Mouse (Mus musculus) MEL (cell line): ENCODE data around the gene Ipmk. TPM values are rescaled to one million over a fixed set of nuclear protein-coding genes. Genes with fewer than 3 reads are reported as not detected.

Source experiments
- DNase-seq: peaks from one replicate; pipeline ENCODE4 v3.0.0; 2011; ENCODE audit warnings: low read depth, low spot score
- H3K27ac ChIP-seq: 2 replicates; pipeline ENCODE4 v1.5.1; 2012; ENCODE audit warnings: low read depth, mild to moderate bottlenecking, control low read depth, low read length, moderate library complexity; ENCODE audit not compliant: control insufficient read depth
- H3K27me3 ChIP-seq, 2 experiments: fragments of 150-350 bp in 1 of 2; sonication (generic) in 1 of 2; 2 replicates each; pipeline ENCODE4 v1.6.1; 2012; ENCODE audit warnings: low read length in 2 of 2, mild to moderate bottlenecking in 2 of 2, improper control_type of control experiment in 1 of 2, moderate library complexity in 1 of 2; ENCODE audit not compliant: insufficient read depth in 2 of 2, control insufficient read depth in 1 of 2
- H3K36me3 ChIP-seq, 2 experiments: 2 replicates each; pipeline ENCODE4 v1.6.1; 2012 to 2014; ENCODE audit warnings: low read length in 2 of 2, improper control_type of control experiment in 1 of 2, inconsistent platforms in 1 of 2, mild to moderate bottlenecking in 1 of 2; ENCODE audit not compliant: insufficient read depth in 2 of 2, control insufficient read depth in 1 of 2
- H3K4me1 ChIP-seq, 2 experiments: fragments of 150-350 bp in 1 of 2; sonication (generic) in 1 of 2; 2 replicates each; pipeline ENCODE4 v1.6.1; 2012; ENCODE audit warnings: low read length in 2 of 2, improper control_type of control experiment in 1 of 2, mild to moderate bottlenecking in 1 of 2; ENCODE audit not compliant: insufficient read depth in 2 of 2, control insufficient read depth in 1 of 2
- H3K4me3 ChIP-seq, 2 experiments: fragments of 150-350 bp in 1 of 2; sonication (generic) in 1 of 2; 2 replicates each; pipeline ENCODE4 v1.5.1; 2012; ENCODE audit warnings: low read depth in 2 of 2, low read length in 2 of 2, mild to moderate bottlenecking in 2 of 2, moderate library complexity in 2 of 2, control low read depth in 1 of 2, improper control_type of control experiment in 1 of 2; ENCODE audit not compliant: control insufficient read depth in 1 of 2, insufficient read depth in 1 of 2
- H3K79me2 ChIP-seq: 2 replicates; pipeline ENCODE4 v1.6.1; 2012; ENCODE audit warnings: mild to moderate bottlenecking, low read length, moderate library complexity; ENCODE audit not compliant: control insufficient read depth, poor library complexity, insufficient read depth
- H3K9ac ChIP-seq: 2 replicates; pipeline ENCODE4 v1.6.1; 2012; ENCODE audit warnings: low read depth, mild to moderate bottlenecking, control low read depth, low read length, moderate library complexity; ENCODE audit not compliant: control insufficient read depth, poor library complexity, severe bottlenecking
- H3K9me3 ChIP-seq: fragments of 150-350 bp; sonication (generic); replicated peaks from 2 replicates; pipeline ENCODE4 v1.6.1; 2012; ENCODE audit warnings: mild to moderate bottlenecking, low read length, improper control_type of control experiment, moderate library complexity; ENCODE audit not compliant: insufficient read depth
- BHLHE40 ChIP-seq: IDR thresholded peaks from 2 replicates; pipeline ENCODE4 v1.6.1; 2012; ENCODE audit warnings: low read depth, mild to moderate bottlenecking, inconsistent platforms, low read length, improper control_type of control experiment, borderline replicate concordance
- CHD1 ChIP-seq: IDR thresholded peaks from 2 replicates; pipeline ENCODE4 v1.6.1; 2012; ENCODE audit warnings: low read depth, mild to moderate bottlenecking, inconsistent platforms, low read length, improper control_type of control experiment
- CHD2 ChIP-seq: IDR thresholded peaks from 2 replicates; pipeline ENCODE4 v1.6.1; 2011; ENCODE audit warnings: low read length, improper control_type of control experiment
- CTCF ChIP-seq, 3 experiments: IDR thresholded peaks in 2 of 3; conservative IDR thresholded peaks in 1 of 3; 2 replicates each; pipeline ENCODE4 v1.5.1; 2011 to 2012; ENCODE audit warnings: low read length in 3 of 3, low read depth in 2 of 3, mild to moderate bottlenecking in 2 of 3, improper control_type of control experiment in 1 of 3, inconsistent platforms in 1 of 3, mixed read lengths in 1 of 3, moderate library complexity in 1 of 3; ENCODE audit not compliant: control insufficient read depth in 1 of 3, insufficient read depth in 1 of 3, poor library complexity in 1 of 3, severe bottlenecking in 1 of 3
- E2F4 ChIP-seq: IDR thresholded peaks from 2 replicates; pipeline ENCODE4 v1.6.1; 2011; ENCODE audit warnings: low read depth, low read length, improper control_type of control experiment, borderline replicate concordance
- ELF1 ChIP-seq: IDR thresholded peaks from 2 replicates; pipeline ENCODE4 v1.6.1; 2014; ENCODE audit warnings: low read depth, mild to moderate bottlenecking, inconsistent platforms, low read length, improper control_type of control experiment, moderate library complexity
- EP300 ChIP-seq, 2 experiments: IDR thresholded peaks; 2 replicates each; pipeline ENCODE4 v1.6.1; 2011; ENCODE audit warnings: improper control_type of control experiment in 2 of 2, low read length in 2 of 2, low read depth in 1 of 2, mild to moderate bottlenecking in 1 of 2
- ETS1 ChIP-seq: IDR thresholded peaks from 2 replicates; pipeline ENCODE4 v1.6.1; 2012; ENCODE audit warnings: low read depth, mild to moderate bottlenecking, inconsistent platforms, low read length, improper control_type of control experiment, moderate library complexity
- GABPA ChIP-seq: IDR thresholded peaks from 2 replicates; pipeline ENCODE4 v1.6.1; 2012; ENCODE audit warnings: low read depth, mild to moderate bottlenecking, inconsistent platforms, low read length, improper control_type of control experiment, moderate library complexity
- GATA1 ChIP-seq: IDR thresholded peaks from 2 replicates; pipeline ENCODE4 v1.6.1; 2011; ENCODE audit warnings: low read depth, low read length, improper control_type of control experiment
- JUND ChIP-seq: IDR thresholded peaks from 2 replicates; pipeline ENCODE4 v1.6.1; 2011; ENCODE audit warnings: low read depth, mild to moderate bottlenecking, improper control_type of control experiment, low read length
- KAT2A ChIP-seq: conservative IDR thresholded peaks from 2 replicates; pipeline ENCODE4 v1.6.1; 2012; ENCODE audit warnings: low read depth, low read length, improper control_type of control experiment, inconsistent platforms
- MAFK ChIP-seq: IDR thresholded peaks from 2 replicates; pipeline ENCODE4 v1.6.1; 2011; ENCODE audit warnings: low read depth, mild to moderate bottlenecking, low read length, improper control_type of control experiment, borderline replicate concordance
- MAX ChIP-seq: IDR thresholded peaks from 2 replicates; pipeline ENCODE4 v1.6.1; 2011; ENCODE audit warnings: low read length, improper control_type of control experiment
- MAZ ChIP-seq: IDR thresholded peaks from 2 replicates; pipeline ENCODE4 v1.6.1; 2012; ENCODE audit warnings: low read depth, mild to moderate bottlenecking, inconsistent platforms, low read length, improper control_type of control experiment
- MEF2A ChIP-seq: IDR thresholded peaks from 2 replicates; pipeline ENCODE4 v1.6.1; 2014; ENCODE audit warnings: low read depth, mild to moderate bottlenecking, inconsistent platforms, low read length, improper control_type of control experiment; ENCODE audit not compliant: poor library complexity, insufficient replicate concordance, severe bottlenecking; ENCODE audit errors: extremely low read depth
- MYB ChIP-seq: IDR thresholded peaks from 2 replicates; pipeline ENCODE4 v1.6.1; 2011; ENCODE audit warnings: mild to moderate bottlenecking, low read depth, low read length, improper control_type of control experiment
- MYC ChIP-seq: IDR thresholded peaks from 2 replicates; pipeline ENCODE4 v1.6.1; 2011; ENCODE audit warnings: low read depth, mild to moderate bottlenecking, low read length, improper control_type of control experiment, moderate library complexity
- NELFE ChIP-seq: IDR thresholded peaks from 2 replicates; pipeline ENCODE4 v1.6.1; 2011; ENCODE audit warnings: low read depth, low read length, improper control_type of control experiment
- NRF1 ChIP-seq: IDR thresholded peaks from 2 replicates; pipeline ENCODE4 v1.6.1; 2014; ENCODE audit warnings: low read depth, mild to moderate bottlenecking, inconsistent platforms, low read length, improper control_type of control experiment, moderate library complexity; ENCODE audit not compliant: poor library complexity, insufficient read depth, severe bottlenecking
- POLR2A ChIP-seq, 2 experiments: IDR thresholded peaks; 2 replicates each; pipeline ENCODE4 v1.6.1; 2011 to 2012; ENCODE audit warnings: low read length in 2 of 2, mild to moderate bottlenecking in 2 of 2, control low read depth in 1 of 2, improper control_type of control experiment in 1 of 2, low read depth in 1 of 2, moderate library complexity in 1 of 2; ENCODE audit not compliant: control insufficient read depth in 1 of 2, insufficient read depth in 1 of 2, poor library complexity in 1 of 2
- POLR2AphosphoS2 ChIP-seq: IDR thresholded peaks from 2 replicates; pipeline ENCODE4 v1.6.1; 2011; ENCODE audit warnings: low read length, improper control_type of control experiment
- RAD21 ChIP-seq: IDR thresholded peaks from 2 replicates; pipeline ENCODE4 v1.6.1; 2011; ENCODE audit warnings: mild to moderate bottlenecking, low read depth, low read length, improper control_type of control experiment
- RCOR1 ChIP-seq: IDR thresholded peaks from 2 replicates; pipeline ENCODE4 v1.6.1; 2012; ENCODE audit warnings: low read depth, mild to moderate bottlenecking, inconsistent platforms, low read length, improper control_type of control experiment
- SIN3A ChIP-seq: IDR thresholded peaks from 2 replicates; pipeline ENCODE4 v1.6.1; 2012; ENCODE audit warnings: low read length, improper control_type of control experiment, inconsistent platforms
- SMC3 ChIP-seq: IDR thresholded peaks from 2 replicates; pipeline ENCODE4 v1.6.1; 2011; ENCODE audit warnings: low read depth, low read length, improper control_type of control experiment
- TAL1 ChIP-seq: IDR thresholded peaks from 2 replicates; pipeline ENCODE4 v1.6.1; 2012; ENCODE audit warnings: mild to moderate bottlenecking, inconsistent platforms, low read length, moderate library complexity, mixed read lengths
- TBP ChIP-seq: IDR thresholded peaks from 2 replicates; pipeline ENCODE4 v1.8.0; 2011; ENCODE audit warnings: low read depth, low read length, improper control_type of control experiment
- TCF12 ChIP-seq: IDR thresholded peaks from 2 replicates; pipeline ENCODE4 v1.6.1; 2014; ENCODE audit warnings: low read depth, mild to moderate bottlenecking, inconsistent platforms, low read length, improper control_type of control experiment, moderate library complexity
- UBTF ChIP-seq: IDR thresholded peaks from 2 replicates; pipeline ENCODE4 v1.6.1; 2012; ENCODE audit warnings: low read depth, mild to moderate bottlenecking, inconsistent platforms, low read length, improper control_type of control experiment, moderate library complexity, borderline replicate concordance; ENCODE audit not compliant: insufficient read depth
- USF1 ChIP-seq: IDR thresholded peaks from 2 replicates; pipeline ENCODE4 v1.6.1; 2014; ENCODE audit warnings: low read depth, mild to moderate bottlenecking, inconsistent platforms, low read length, improper control_type of control experiment, moderate library complexity
- USF2 ChIP-seq, 2 experiments: IDR thresholded peaks; 2 replicates each; pipeline ENCODE4 v1.6.1; 2011 to 2012; ENCODE audit warnings: improper control_type of control experiment in 2 of 2, low read length in 2 of 2, borderline replicate concordance in 1 of 2, inconsistent platforms in 1 of 2, low read depth in 1 of 2, mild to moderate bottlenecking in 1 of 2; ENCODE audit not compliant: insufficient read depth in 1 of 2
- ZC3H11A ChIP-seq: IDR thresholded peaks from 2 replicates; pipeline ENCODE4 v1.6.1; 2012; ENCODE audit warnings: low read depth, mild to moderate bottlenecking, inconsistent platforms, low read length, improper control_type of control experiment
- ZKSCAN1 ChIP-seq: IDR thresholded peaks from 2 replicates; pipeline ENCODE4 v1.6.1; 2012; ENCODE audit warnings: low read depth, mild to moderate bottlenecking, inconsistent platforms, low read length, improper control_type of control experiment, moderate library complexity
- ZMIZ1 ChIP-seq: IDR thresholded peaks from 2 replicates; pipeline ENCODE4 v1.6.1; 2012; ENCODE audit warnings: low read depth, mild to moderate bottlenecking, inconsistent platforms, low read length, improper control_type of control experiment, moderate library complexity
- ZNF384 ChIP-seq: IDR thresholded peaks from 2 replicates; pipeline ENCODE4 v1.6.1; 2012; ENCODE audit warnings: low read depth, mild to moderate bottlenecking, inconsistent platforms, low read length, improper control_type of control experiment
- polyA plus RNA-seq, 2 experiments: library from polyadenylated mRNA; stranded (reverse) in 1 of 2; unstranded in 1 of 2; fragments of >175 nt in 1 of 2; fragments of >200 nt in 1 of 2; gene quantifications; 2 replicates each; pipeline versions ENCODE4 v1.2.1 to v1.2.4; 2012; ENCODE audit warnings: low replicate concordance in 2 of 2, low read depth in 1 of 2; ENCODE audit not compliant: insufficient read length in 2 of 2, insufficient read depth in 1 of 2, missing spikeins in 1 of 2
- total RNA-seq: library from RNA; depleted of rRNA; stranded (reverse); fragments of 300-350 nt; gene quantifications from 2 replicates; pipeline ENCODE4 v1.2.3, GENCODE M21; 2012

Gene Ipmk
- total and polyA plus RNA-seq, 3 experiments = 21.0 to 36.7 TPM; not detected in 1

GRCm38 (mm10) chr10:71344579-71345143, 2.9 kb upstream of the Ipmk start, which contains the start of gene Cisd1:
TSS of gene Cisd1 (minus strand) at chr10:71344954.
- Histone ChIP-seq H3K9me3 (no peaks in the 10 kb centered on the region), H3K27ac (peak within 1 kb of the TSS; percentile 50), H3K9ac (peak within 1 kb of the TSS; percentile 87), H3K79me2 (peaks cover 54% of the 10 kb centered on the region), H3K36me3 (peaks cover 0 to 20% of the 10 kb centered on the region in 2 experiments; a peak in 2 of 4 replicates), H3K4me1 (peaks cover 7 to 14% of the 10 kb centered on the region in 2 experiments), H3K27me3 (no peaks in the 10 kb centered on the region), H3K4me3 (peak within 1 kb of the TSS; percentile 75 to 81)
- peak; percentile 96 for DNase-seq
- TF ChIP-seq CHD2 (no peak), SIN3A (peak; percentile 73), E2F4 (peak; percentile 70; the same call in 1 of the 2 replicates), ZKSCAN1 (no peak), TCF12 (peak; percentile 54; the same call in 1 of the 2 replicates), POLR2AphosphoS2 (peak; percentile 71), JUND (no peak), MYB (no peak), UBTF (no peak), TAL1 (no peak; the same call in 1 of the 2 replicates), ZMIZ1 (peak; percentile 79), MYC (0 out of 2 replicates have a peak, but pooled peaks have one; percentile 19), RCOR1 (no peak), ETS1 (no peak), NELFE (peak; percentile 93), KAT2A (no peak; the same call in 1 of the 2 replicates), EP300 (IDR thresholded peaks at IDR 0.05; ENCODE audit: low read depth in 1 of 2, low read length in 2 of 2) (no peak), MAX (peak; percentile 58), RAD21 (no peak), BHLHE40 (no peak), ZNF384 (no peak), MEF2A (no peak), ZC3H11A (no peak), TBP (peak; percentile 69; the same call in 1 of the 2 replicates), MAZ (no peak; the same call in 1 of the 2 replicates), USF2 (IDR thresholded peaks at IDR 0.05; ENCODE audit: borderline replicate concordance in 1 of 2, insufficient read depth in 1 of 2, low read depth in 1 of 2, low read length in 2 of 2) (no peak), CHD1 (no peak), CTCF (IDR thresholded peaks at IDR 0.05 in 2 of 3, conservative IDR thresholded peaks at IDR 0.05 in 1 of 3; ENCODE audit: control insufficient read depth in 1 of 3, insufficient read depth in 1 of 3, low read depth in 2 of 3, low read length in 3 of 3, poor library complexity in 1 of 3, severe bottlenecking in 1 of 3) (no peak), ELF1 (0 out of 2 replicates have a peak, but pooled peaks have one; percentile 8), GABPA (no peak), GATA1 (no peak), NRF1 (peak; percentile 93), SMC3 (no peak), USF1 (peak; percentile 29; the same call in 1 of the 2 replicates), POLR2A (IDR thresholded peaks at IDR 0.05; ENCODE audit: control insufficient read depth in 1 of 2, insufficient read depth in 1 of 2, low read depth in 1 of 2, low read length in 2 of 2, poor library complexity in 1 of 2) (peak; percentile 57 to 80), MAFK (no peak)
